Mouse (Mus musculus): ENCODE data around the gene Tedc1.

Gene Tedc1

DNA sequence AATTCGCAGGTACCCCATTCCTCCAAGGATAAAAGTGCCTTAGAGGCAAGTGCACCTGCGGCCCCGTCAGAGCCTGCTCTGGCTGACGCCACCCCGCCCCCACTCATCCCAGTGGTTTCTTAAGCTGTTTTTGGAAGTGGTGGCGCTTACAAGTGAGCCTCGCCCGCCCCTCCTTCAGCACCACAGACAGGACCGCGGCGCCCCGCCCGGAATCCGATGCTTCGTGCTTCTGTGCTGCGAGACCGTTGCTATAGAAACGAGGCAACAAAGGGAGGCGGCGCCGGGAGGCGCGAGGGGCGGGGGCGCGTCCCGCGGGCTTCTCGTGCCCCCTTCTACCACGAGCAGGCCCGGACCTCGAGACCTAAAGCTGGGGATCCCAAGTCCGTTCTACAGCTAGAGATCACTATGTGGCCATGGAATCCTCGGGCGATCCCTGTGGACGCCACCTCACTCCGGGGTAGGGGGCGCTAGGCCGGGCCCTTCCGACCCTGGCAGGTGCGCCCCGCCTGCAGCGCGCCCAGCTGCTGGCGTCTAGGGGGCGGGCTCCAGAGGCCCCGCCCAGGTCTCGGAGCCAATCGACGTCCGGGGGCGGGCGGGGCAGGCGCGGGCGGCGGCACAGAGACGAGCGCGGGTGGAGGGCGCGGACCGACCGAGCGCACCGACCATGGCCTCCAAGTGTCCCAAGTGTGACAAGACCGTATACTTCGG lies 16.2 kb upstream of the Tedc1 start, which contains the start of gene Crip2:
TSS of gene Crip2 (plus strand) at position 329 of the 708 bp plus-strand sequence.
- DNase-seq (ENCODE audit: low spot score) = peak; percentile 93

DNA sequence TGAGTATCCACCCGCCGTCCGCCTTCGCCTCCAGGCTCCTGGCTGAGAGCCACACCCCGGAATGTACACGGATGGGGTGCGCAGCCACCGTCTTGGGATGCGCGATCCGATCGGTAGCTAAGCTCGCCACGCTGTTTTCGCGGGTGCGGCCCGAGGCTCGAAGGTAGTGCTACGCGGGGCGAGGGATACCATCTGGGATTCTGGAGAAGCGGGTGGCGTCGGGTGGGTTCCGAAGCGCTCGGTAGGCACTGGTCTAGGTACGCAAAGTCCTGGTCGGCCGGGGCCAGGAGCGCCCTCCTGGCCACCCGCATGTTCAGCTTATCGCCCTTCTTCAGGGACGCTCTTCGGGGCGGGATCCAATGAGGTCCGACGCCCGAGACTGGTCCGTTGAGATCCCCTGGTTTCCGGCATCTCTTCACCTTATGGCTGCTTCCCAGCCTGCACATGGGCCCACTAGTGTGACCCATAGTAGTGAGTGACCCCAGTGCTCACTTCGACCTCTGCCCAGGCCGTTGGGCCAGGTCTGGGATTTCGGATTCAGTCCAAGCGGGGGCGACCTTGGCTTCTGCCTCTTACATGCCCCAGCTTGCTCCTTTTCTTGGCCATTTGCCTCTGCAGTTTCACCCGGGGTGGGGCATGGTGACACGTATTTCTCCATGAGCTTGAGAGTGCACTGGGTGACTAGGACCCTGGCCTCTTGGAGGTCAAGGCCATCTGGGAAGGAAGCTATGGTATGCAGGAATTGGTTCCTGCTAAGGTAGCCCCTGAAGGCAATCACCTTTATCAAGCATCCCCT lies 15.4 kb upstream of the Tedc1 start:
- DNase-seq (ENCODE audit: low spot score) = no peak

GRCm38 (mm10) chr12:113141531-113141973 lies 14.7 kb upstream of the Tedc1 start:
- DNase-seq (ENCODE audit: low spot score) = no peak

DNA sequence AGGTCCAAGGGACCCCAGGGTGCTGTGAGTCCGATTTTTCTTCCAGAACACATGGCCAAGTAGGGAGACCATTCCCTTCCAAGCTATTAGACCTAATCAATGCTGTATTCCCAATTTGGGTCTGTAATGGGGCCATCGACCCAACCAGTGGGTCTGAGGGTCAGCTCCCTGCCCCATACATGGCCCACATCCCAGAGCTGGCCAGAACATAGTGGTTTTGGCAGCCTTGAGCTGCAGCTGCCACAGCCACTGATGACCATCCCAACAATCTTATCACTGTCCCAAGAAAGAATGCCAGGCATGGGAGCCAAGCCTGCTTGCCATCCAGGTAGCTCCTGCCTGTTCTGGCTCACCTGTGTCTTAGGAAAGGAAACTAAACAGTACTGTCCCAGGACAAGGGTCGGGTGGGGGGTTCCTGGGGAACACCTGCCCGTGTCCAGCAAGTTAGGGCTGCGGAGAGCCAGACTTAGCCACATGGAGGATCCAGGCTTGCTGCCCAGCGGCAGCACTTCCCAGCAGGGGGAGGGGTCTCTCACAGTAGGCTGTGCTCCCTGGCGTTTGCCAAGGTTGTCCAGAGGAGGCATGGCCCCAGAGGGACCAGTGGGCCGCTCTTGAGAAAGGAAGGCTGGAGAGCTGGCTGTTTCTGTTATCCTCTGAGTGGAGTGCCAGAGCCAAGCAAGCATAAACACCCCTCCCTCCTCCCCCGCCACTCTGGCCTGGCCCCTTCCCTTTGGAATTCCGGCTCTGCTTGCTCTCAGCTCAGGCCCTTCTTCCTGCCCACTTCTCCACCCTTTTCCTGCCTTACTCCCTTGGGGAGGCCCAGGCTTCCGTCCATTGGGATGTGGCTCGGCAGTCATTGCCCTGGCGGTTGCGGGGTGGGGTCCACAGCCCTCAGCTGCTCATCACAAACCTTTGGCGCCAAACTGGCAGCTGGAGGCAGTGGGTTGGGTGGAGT lies 13.9 kb upstream of the Tedc1 start:
- peak; percentile 82 for DNase-seq (ENCODE audit: low spot score)

DNA sequence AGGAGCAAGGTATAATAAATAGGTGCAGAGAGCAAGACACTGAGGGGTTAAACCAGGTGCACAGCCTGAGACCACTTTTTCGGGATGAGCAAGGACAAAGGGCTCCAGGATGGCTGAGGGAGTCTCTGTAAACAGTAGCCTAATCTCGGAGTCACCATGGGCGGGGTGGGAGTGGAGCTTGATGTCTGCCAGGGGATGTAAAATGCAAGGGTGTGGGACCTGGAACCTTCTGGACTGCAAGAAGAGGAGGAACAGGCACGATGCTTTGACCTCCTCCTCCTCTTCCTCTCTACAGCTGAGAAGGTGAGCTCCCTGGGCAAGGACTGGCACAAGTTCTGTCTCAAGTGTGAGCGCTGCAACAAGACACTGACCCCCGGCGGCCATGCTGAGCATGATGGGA lies 13.1 kb upstream of the Tedc1 start:
- DNase-seq (ENCODE audit: low spot score) = no peak

GRCm38 (mm10) chr12:113144001-113144756 lies 12.0 kb upstream of the Tedc1 start:
- DNase-seq (ENCODE audit: low spot score) = peak; percentile 44

DNA sequence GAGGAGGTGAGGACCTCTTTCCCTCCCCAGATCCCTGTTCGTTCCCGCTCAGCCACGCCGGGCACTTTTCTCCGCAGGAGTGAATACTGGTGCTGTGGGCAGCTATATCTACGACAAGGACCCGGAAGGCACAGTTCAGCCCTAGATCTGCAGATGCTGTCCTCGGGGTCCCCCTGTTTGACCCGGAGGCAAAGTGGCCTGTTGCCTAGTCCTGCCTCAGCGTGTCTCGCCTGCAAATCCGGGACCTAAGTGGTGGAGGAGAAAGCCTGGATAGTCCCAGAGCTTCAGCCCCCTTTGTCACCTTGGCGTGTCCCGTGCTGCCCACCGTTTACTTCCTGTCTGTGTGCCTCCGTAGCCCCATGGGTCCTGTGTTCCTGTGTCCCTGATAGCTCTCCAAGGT lies 11.3 kb upstream of the Tedc1 start:
- no peak for DNase-seq (ENCODE audit: low spot score)

GRCm38 (mm10) chr12:113145591-113145990 lies 10.6 kb upstream of the Tedc1 start:
- no peak for DNase-seq (ENCODE audit: low spot score)

DNA sequence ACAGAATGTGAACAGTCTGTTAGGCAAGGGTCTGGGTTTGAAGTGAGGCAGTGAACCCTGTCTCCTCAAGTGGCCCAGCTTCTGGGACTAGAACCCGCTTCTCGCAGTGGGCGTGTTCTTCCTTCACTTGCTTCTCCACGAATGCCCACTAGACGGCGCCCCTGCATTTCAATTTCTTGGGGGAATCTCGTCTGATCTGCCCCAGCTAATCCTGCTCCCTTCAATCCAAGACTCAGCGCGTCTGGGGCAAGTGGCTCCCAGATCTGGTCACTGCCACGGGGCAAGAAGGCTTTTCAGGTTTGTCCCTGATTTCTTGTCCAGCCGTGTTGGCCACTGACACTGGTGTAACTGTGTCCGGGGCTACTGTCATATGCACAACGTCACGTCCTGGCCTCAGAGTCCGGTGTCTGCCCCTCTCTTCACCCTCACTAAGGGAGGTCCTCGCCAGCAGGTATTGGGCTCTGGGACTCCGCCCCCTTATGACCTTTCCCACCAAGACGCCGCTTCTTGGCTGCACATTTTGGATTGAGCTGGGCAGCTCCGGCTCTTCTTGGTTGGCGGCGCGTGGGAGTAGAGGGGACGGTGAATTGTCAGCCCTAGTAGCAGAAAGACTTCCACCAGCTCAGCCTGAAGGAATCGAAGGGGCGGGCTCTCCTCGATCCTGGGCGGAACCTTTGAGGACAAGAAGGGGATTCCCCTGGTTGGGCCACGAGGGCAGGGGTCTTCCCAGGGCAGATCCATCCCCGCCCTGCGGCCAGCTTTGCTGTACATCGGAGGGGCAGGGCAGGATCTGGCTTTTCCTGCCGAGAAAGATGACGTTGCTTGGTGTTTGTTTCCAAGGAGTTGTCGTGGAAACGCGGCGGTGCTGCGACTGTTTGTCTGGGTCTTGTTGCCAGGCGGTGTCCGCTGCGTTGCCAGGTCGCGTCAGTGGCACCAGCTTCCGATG lies 9.8 kb upstream of the Tedc1 start, which contains the start of gene Crip1:
TSS of gene Crip1 (plus strand) at position 205 of the 946 bp plus-strand sequence.
- DNase-seq (ENCODE audit: low spot score) = peak; percentile 79

- DNase-seq (ENCODE audit: low spot score) = no peak
These were observed 8.7 kb upstream of the Tedc1 start for GRCm38 (mm10) chr12:113147481-113147880.

DNA sequence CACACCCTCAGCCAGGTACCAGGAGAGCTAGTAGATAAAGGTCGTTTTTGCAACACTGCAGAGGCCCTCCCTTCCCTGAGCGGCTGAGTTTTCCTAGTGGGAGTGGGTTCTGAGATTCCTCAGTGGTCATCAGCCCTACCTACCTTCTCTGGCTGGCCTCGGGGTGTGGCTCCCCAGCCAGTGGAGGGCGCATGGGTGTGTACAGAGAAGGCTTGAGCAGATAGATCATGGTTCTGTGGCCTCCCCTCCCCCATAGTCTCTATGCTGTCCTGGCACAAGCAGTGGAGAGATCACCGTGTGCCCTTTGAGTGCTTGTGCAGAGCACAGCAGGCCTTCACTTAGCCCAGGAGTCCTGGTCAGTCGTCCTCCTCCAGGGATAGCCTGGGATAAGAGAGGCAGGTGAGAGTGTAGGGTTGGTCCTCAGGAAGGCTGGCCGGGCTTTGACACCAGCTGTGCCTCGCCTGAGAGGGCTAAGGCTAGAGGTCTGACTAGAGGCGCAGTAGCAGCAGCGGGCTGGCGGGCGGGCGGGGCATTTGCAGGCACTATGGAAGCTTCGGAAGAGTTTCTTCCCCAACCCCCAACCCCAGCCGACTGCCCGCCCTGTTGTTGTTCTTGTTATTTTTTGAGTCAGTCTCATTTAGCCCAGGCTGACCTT lies 7.7 kb upstream of the Tedc1 start:
- DNase-seq (ENCODE audit: low spot score) = peak; percentile 61

DNA sequence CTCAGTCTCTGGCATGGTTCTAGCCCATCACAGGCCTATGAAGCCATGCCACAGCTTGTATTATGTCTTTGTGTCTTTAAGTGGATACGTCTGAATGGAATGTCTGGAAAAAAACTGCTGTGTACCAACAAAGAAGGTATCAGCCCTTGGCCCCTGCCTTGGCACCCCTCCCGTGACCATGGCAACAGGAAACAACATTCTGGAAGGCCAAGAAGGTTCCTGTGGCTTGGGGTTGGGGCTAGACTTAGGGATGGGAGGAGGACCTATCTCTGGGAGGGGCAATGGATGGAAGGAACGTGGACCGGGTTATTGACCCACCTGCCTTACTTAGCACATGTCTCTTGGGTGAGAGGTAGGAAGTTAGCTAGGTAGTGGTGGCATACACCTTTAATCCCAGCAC lies 6.9 kb upstream of the Tedc1 start:
- DNase-seq (ENCODE audit: low spot score) = no peak

- DNase-seq (ENCODE audit: low spot score) = no peak
These were observed 6.3 kb upstream of the Tedc1 start for GRCm38 (mm10) chr12:113149896-113150295.

- DNase-seq (ENCODE audit: low spot score) = no peak
These were observed 5.6 kb upstream of the Tedc1 start for GRCm38 (mm10) chr12:113150591-113150990.

DNA sequence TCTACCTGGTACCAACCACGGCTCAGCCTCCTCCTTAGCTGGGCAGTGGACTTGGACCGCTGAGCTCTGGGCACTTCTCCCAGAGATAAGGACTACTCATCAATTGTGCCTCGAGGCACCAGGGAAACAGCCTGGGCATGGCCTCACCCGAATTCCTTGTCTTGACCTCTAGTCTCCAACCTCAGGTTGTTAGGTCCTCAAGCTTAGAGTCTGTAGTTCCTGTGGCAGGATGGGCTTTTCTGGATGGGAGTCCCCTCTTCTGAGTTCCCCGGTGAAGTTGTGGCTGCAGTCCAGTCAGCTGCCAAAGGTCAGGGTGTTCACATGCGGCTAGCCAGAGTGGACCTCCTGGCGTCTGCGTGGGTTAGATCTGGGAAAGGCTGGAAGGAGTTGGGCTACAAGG lies 5.2 kb upstream of the Tedc1 start:
- DNase-seq (ENCODE audit: low spot score) = no peak

- peak; percentile 88 for DNase-seq (ENCODE audit: low spot score)
These were observed 4.5 kb upstream of the Tedc1 start for GRCm38 (mm10) chr12:113151661-113152271.

DNA sequence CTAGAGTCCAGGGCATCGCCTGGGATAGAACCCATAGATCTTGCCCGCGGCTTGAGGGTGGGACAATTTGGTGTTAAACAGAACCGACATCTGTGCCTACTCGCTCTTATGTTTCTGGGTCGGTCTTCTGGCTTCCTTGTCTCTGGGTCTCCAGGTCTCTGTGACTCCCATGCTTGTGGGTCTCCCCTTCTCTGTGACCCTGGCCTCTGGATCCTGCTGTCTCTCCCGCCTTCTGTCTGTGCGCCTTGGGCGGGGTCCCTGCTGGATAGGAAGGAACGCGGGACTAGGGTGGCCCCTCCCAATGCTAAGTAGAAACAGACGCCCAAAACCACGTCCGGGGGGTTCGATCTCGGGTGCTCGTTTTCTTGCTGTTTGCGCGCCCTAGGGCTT lies 4.0 kb upstream of the Tedc1 start:
- no peak for DNase-seq (ENCODE audit: low spot score)

- no peak for DNase-seq (ENCODE audit: low spot score)
These were observed 3.2 kb upstream of the Tedc1 start for GRCm38 (mm10) chr12:113152991-113153525.

- no peak for DNase-seq (ENCODE audit: low spot score)
These were observed 2.2 kb upstream of the Tedc1 start for GRCm38 (mm10) chr12:113153971-113154370.
